Mouse (Mus musculus) testis, adult 2 months (tissue): ENCODE results near the gene Mthfd2.

Experiments
- CTCF ChIP-seq: fragments of 200-500 bp; IDR thresholded peaks from 2 replicates; pipeline ENCODE4 v1.5.1; 2012; ENCODE audit warnings: low read depth, mild to moderate bottlenecking, inconsistent platforms, low read length, moderate library complexity; ENCODE audit not compliant: control insufficient read depth, insufficient read depth, insufficient replicate concordance
- POLR2A ChIP-seq: fragments of 200-500 bp; IDR thresholded peaks from 2 replicates; pipeline ENCODE4 v1.6.1; 2012; ENCODE audit warnings: low read depth, mild to moderate bottlenecking, inconsistent platforms, low read length, moderate library complexity; ENCODE audit not compliant: control insufficient read depth

GRCm38 (mm10) chr6:83312514-83312913 is 13.2 kb downstream of the Mthfd2 start:
- no peak for TF ChIP-seq CTCF
- no peak for TF ChIP-seq POLR2A
